Mouse (Mus musculus) kidney, adult 8-10 months (tissue): ENCODE data around the gene Dop1b.
"Not testable (repeated sequence)": the region's sequence is repeated elsewhere in the genome, so short reads cannot be mapped to it uniquely, and the experiment has no call there.

Experiments used
- DNase-seq, 2 experiments: peaks; one replicate each; pipeline ENCODE4 v3.0.0; 2022

Gene Dop1b

DNA sequence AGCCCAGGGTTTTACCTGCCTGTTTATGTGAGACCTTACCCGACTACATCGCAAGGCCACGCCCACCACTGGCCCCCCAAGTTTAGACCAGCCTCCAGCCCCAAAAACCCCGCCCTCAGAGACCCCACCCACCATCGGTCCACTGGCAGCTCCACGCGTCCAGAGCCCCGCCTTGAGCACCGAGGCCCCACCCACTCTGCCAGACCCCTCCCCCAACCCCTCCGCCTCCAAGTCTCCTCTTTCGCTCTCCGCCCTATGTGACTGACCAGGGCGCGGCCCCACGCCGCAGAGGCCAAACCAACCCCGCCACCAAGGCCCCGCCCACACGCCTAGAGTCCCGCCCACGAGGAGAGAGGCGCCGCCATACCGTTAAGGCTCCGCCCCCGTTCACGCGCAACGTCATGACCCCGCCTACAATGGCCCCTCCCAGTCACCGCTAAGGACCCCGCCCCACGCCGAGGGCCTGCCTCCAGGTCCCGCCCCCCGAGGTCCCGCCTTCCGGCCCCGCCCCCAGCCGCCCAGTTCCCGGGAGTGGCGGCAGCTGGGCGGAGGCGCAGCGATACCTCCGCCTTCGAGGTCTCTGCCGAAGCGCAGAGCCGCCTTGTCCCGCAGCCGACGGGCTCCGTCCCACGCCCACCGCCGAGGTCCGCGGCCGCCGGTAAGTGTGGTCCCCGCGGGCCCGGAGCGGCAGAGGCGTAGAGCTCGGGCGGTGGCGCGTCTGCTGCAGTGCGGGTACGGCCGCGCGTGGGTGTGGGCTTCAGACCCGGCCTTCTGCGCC is at the start of gene Dop1b:
Dop1b (plus strand) TSS at position 494 of the 778 bp plus-strand sequence.
- DNase-seq = peak; percentile 97 to 98

DNA sequence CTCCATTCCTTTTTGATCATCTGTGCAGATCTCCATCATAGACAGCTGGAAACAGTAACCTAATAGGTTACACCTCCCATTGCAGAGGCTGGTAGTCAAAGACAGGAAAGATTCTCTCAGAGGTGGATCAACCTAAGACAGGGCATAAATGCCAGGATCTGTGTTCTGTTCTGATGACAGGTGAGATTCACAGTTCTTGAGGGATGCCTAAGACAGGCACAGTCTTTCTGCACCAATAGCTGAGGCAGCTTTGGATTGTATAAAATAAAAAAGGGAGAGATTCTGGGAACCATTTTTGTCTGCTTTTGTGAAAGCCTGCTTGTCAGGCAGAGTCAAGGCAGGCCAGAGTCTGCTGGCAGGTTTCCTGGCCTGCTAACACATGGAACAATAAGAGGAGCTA is 43.7 kb upstream of the Dop1b start:
- DNase-seq = no peak

DNA sequence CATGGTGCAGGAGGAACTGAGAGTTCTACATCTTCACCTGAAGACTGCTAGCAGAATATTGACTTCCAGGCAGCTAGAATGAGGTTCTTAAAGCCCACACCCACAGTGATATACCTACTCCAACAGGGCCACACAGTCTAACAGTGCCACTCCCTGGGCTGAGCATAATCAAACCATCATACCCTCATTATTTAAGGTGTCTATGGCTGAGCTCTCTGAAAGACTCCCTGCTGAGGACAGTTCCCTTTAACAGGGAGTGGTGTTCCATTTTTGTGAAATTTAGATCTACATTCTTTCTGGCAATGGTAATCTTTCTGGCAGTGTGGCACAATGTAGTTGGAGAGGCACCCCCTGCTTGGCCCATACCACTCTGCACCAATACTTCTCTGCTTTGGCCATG is 42.2 kb upstream of the Dop1b start:
- no peak for DNase-seq

DNA sequence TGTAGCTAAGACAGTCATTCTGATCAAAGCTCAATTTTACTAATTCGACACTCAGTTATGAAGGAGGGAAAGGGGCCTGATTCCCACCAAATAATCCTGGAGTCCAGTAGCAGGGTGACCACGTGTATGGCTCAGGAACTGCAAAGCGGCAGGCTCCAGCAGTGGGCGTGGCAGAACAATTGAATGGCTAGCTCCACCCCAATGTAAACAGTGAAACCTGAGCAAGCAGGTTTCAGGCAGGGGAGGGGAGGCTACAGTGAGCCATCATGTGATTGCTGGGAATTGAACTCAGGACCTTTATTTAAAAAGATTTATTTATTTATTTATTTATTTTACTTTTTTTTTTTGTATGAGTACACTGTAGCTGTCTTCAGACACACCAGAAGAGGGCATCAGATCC is 41.2 kb upstream of the Dop1b start:
- DNase-seq = not testable (repeated sequence)

DNA sequence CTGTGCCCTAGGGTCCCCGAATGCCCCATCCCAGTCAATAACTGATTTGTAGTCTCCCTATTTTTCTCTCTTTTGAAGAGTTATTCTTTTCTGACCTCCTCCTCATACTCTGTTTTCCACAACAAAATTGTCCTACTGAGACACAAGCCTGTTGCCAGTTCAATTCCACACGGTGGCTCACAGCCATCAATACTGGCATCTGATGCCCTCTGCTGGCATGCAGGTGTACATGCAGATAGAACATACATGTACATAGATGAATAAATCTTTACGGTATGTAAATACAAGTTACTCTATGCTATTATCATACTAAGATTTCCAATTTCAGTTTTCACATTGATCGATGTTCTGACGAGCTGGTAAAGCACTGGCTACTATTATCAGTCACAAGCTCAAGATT is 40.6 kb upstream of the Dop1b start:
- no peak for DNase-seq

GRCm38 (mm10) chr16:93676376-93676775 is 35.3 kb upstream of the Dop1b start:
- no peak for DNase-seq

DNA sequence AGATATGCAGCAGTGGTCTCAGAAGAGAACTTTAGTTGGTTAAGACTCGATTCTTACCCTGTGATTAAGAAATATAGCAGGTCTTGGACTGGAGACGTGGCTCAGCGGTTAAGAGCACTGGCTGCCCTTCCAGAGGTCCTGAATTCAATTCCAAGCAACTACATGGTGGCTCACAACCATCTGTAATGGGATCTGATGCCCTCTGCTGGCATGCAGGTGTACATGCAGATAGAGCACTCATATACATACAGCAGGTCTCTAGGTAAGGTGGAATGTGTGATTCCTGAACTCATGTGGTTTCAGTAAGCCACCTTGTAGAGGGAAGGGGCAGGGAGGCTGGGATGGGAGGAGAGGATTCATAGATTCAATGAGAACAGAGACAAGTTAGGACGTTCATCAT is 33.5 kb upstream of the Dop1b start:
- no peak for DNase-seq

GRCm38 (mm10) chr16:93679165-93679564 is 32.5 kb upstream of the Dop1b start:
- DNase-seq = no peak

GRCm38 (mm10) chr16:93682156-93682688 is 29.5 kb upstream of the Dop1b start:
- DNase-seq = no peak

- DNase-seq = peak; percentile 65 to 78
Measured at GRCm38 (mm10) chr16:93682689-93683507, 28.8 kb upstream of the Dop1b start, which contains the start of gene Cbr3. Cbr3 (plus strand) TSS chr16:93683215.

- no peak for DNase-seq
Measured at GRCm38 (mm10) chr16:93683508-93684236, 28.0 kb upstream of the Dop1b start.

DNA sequence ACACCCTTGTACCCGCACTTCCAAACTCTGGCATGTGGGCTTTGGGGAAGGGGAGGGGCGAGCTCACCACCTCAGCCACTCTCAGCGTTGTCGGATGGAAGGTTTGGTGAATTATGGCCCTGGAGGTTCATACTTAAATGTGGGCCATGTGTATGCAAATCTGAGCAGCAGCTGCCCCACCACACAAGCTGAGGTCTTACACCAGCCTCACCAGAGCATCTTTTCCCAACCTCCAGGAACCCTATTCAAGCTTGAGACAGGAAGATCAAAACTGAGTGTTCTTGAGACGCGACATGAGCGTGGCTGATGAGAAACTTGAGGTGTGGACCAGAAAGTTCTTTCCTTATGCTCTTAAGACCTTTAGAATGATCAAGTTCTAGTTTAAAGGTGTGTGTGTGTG is 27.3 kb upstream of the Dop1b start:
- no peak for DNase-seq

DNA sequence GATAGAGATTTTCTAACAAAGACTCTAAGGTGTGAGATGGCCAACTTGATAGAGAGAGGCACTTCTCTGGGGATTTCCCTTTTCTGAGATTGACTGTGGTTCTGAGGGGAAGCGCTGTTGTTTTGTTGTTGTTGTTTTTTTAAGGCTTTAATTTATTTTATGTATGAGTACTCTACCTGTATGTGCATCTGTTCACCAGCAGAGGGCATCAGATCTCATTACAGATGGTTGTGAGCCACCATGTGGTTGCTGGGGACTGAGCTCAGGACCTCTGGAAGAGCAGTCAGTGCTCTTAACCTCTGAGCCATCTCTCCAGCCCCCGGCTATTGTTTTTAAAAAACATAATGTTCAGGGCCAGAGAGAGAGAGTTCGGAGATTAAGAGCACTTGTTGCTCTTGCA is 25.9 kb upstream of the Dop1b start:
- not testable (repeated sequence) for DNase-seq

GRCm38 (mm10) chr16:93686421-93686820 is 25.3 kb upstream of the Dop1b start:
- DNase-seq = no peak

DNA sequence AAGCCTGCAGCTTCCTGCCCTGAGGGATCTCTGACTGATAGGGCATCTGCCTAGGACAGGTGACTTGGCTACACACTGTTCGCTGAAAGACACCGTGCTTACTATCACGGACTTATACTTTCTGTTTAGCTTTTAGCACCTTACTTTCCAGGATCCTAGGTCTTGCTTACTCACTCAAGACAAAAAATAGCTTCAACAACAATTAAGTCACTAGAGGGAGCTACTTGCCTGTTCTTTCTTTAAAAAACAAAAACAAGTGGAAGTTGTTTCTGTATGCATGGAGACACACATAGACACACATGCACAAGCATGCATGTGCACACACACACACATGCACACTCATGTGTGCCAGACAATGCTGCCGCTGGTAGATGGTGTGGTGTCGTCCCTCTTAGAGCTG is 24.8 kb upstream of the Dop1b start:
- peak in 1 of 2 experiments; percentile 30 for DNase-seq

DNA sequence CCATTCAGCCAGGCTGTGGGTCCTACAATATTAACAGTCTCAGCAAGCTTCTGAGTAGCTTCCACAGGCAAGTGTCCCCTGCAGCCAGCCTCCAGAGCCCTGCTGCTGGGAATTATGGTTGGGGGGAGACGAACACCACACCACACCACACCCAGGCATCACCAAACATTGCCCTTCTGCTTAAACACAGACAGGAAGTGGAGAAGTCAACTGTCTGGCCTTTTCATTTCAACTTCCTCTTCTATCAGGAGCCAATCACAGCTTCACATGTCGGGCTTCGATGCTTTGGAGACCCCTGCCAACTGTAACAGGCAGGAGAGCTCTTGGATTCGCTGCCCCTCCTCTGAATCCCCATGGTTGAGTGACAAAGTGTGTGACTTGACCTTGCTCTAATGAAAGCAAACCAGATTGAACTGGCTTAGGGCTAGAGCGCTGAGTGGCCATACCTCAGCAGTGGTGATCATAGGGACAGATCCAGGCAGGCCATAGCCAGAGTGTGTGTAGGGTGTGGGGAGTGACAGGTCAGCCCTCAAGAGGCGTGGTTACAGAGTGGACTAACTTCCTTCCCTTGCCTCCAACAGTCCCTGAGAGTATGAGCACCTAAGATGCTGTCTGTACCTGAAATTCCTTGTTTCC is 20.4 kb upstream of the Dop1b start:
- DNase-seq = no peak

DNA sequence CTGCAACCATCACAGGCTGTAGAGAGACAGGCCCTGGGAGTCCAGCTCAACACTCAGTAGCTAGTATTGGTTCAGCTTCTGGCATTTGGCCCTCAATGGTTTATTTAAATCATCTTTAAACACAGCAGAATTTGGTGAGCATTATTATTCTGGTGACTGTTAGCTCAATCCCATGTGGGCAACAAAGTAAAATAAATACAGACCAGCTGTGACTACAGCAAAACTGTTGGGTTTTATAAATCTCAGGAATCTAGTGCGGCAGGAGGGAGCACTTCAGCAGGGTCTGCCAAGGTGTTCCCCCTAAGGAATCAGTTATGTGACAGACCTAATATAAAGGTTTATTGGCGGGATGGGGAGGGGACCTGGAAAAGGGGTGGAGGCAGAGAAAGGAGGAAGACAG is 19.0 kb upstream of the Dop1b start:
- DNase-seq = no peak

- no peak for DNase-seq
Measured at GRCm38 (mm10) chr16:93707116-93707515, 4.6 kb upstream of the Dop1b start.

DNA sequence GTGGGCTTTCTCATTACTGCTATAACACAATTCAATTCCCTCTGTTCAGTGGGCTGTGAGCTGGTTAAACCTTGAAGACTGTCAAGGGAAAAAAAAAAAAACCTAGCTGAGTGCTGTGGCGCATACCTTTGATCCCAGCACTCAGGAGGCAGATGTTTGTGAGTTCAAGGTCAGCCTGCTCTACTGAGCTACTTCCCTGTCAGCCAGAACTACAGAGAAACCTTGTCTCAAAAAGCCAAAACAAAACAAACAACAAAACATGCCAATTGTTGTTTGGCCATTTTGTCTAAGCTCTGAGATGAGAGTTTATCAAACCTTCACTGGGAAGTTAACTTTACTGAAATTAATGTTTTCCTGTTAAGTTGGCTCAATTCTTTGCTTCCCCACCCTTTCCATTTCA is 2.5 kb upstream of the Dop1b start:
- no peak for DNase-seq

GRCm38 (mm10) chr16:93710924-93711323 is 780 bp upstream of the Dop1b start:
- DNase-seq = peak; percentile 70

DNA sequence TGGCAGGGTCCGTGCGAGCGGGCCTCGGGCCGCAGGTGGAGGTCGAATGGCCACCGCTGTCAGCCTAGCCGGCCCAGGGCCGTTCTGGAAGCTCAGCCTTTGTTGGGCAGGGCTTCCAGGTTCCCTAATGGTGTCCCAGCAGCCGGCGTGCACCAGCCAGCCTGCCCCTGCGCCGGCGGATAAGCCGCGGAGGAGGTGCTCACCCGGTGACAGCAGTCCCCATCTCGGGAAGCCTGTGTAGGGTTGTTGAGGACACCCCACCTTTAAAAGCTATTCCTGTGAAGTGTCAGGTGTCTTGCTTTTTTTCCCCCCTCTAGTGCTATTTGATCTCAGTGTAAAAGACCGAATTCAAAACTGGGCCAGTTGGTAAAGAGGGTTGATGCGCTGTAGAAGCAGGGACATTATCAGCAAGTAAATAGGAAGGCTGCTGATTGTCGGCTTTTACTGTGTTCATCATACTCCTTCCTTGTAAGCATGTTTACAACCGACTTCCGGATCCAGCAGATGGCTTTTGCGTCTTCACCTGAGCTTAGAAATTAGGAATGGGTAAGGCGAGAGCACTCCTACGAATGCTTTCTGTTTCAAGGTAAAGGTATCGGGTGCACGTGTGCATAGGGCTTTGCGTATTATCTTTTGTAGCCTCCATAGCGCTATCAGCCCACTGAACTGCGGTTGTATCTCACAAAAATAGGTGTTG is 633 bp downstream of the Dop1b start:
- DNase-seq = peak in 1 of 2 experiments; percentile 40

GRCm38 (mm10) chr16:93712966-93713365 is 1.3 kb downstream of the Dop1b start:
- DNase-seq = no peak
